Mouse (Mus musculus): ENCODE data around the gene Susd2.

DNA sequence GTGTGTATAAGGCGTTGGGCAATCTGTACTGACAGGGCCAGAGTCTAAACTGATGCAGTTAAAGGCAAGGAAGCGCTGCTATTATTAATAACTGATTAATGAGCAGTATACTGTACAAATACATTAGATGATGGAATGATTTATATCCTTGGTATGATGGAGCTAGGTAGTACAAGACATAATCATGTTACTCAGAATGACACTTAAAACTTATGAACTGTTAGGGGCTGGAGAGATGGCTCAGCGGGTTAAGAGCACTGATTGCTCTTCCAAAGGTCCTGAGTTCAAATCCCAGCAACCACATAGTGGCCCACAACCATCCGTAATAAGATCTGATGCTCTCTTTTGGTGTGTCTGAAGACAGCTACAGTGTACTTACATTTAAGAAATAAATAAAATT lies 36.6 kb downstream of the Susd2 start:
- TF ChIP-seq CTCF (IDR thresholded peaks at IDR 0.05; ENCODE audit: control insufficient read depth, insufficient read depth, insufficient read length): no peak
- no peak for TF ChIP-seq USF1 (IDR thresholded peaks at IDR 0.05; ENCODE audit: low read depth)
- TF ChIP-seq MYOD1 (IDR thresholded peaks at IDR 0.05; ENCODE audit: control insufficient read depth, insufficient read length, low read depth): no peak
